Mouse (Mus musculus) kidney, postnatal 14 days (tissue): ENCODE measurements around the gene Olfm2.

Experiments used
- DNase-seq: peaks from one replicate; pipeline ENCODE4 v3.0.0; 2022; ENCODE audit warnings: mixed read lengths

The Olfm2 gene

DNA sequence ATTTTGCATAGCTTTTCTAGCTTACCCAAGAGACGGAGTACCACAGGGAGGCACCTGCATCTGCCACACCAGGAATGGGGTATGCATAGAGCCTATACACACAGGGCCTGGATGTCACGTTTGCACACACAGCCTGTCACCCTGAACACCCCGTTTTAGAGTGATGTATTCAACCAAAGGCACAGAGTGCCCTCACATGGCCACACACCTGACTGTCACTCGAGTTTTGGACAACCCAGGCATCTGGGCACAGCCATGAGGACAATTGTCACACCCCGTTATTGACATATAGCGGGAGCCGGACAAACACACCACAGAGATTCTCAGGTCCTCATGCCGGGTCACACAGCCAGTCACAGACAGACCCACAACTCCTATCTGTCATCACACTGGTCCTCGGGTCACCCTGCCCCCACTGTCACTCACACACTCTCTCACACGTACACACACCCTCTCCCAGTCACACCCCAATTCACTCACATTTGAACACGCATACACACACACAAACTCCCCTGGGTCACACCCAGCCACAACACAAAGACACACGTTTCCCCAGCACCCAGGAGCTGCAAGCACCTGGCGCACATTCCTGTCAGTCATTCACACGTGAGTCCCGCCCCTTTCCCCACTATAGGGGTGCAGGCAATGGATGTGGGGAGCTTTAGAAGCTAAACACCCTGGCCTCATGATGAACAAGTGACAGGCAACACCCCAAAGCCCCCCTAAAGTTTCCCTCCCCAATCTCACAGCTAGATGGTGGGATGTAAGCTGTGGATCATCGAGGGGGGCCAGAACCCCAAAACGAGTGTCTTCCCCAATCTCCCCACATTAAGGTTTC, 801 bp downstream of the Olfm2 start:
- DNase-seq, result no peak

- DNase-seq, result no peak
Measured at GRCm38 (mm10) chr9:20743946-20744738, 2.0 kb downstream of the Olfm2 start.

DNA sequence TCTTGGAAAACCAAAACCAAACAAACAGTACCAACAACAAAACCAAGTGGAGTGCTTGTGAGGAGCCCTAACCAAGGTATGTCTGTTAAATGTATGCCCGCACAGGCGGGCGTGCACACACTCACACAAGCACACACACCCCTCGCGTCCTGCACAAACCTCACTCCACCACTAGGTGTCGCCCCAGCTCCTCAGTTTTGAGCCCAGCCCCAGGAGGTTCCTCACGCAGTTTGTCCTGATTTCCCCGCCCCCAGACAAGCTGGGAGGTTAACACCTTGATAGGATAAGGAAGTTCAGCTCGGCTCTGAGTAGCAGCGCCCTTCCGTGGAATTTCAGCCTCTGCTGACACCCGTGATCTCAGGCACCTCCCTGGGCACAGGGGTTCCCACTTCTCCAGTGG, 5.7 kb downstream of the Olfm2 start:
- DNase-seq, result peak; percentile 86

DNA sequence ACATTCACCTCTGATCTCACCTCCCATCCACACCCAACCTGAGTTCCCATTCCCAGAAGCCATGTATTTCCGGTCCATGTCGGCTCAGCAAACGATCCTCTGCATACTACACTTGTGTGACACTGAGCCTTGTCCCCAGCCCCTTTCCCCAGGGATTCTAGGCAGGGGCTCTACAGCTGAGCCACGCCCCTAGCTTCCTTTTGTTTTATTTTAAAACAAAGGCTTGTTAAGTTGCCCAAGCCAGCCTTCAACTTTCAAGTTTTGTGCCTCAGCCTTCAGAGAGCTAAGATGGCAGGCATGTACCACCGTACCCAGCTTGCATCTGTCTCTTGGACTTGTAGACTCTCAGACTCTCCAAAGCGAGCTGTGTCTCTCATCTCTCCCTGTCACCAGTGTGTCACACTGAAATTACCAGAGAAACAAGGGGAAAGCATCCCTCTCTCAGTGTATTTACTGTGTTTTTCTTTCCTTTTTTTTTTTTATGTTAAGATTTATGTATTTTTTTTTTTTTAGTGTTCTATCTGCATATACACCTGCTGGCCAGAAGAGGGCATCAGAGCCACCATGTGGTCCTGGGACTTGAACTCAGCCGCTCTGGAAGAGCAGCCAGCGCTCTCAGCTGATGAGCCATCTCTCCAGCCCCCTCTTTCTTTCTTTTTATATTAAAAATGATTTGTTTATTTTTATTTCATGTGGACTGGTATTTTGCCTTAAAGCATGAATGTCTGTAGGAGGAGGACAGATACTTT, 7.7 kb downstream of the Olfm2 start:
- DNase-seq, result peak; percentile 21

DNA sequence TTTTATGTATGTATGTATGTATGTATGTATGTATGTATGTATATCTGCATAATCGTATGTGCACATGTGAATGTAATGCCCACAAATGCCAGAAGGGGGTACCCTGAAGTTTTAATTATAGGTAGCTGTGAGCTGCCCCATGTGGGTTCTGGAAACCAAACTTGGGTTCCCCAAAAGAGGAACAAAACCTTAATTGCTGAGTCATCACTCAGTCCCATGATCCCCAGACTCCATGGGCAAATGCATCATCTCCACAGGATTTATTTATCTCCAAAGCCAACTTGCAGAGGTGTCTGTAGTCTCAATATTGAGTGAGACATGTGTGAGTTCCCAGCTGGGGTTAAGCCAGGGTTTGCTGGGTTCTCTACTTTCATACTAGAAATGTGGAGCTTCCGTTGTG, 8.9 kb downstream of the Olfm2 start:
- no peak for DNase-seq

GRCm38 (mm10) chr9:20734692-20735091, 11.5 kb downstream of the Olfm2 start:
- no peak for DNase-seq

GRCm38 (mm10) chr9:20731797-20732196, 14.4 kb downstream of the Olfm2 start:
- DNase-seq, result no peak

DNA sequence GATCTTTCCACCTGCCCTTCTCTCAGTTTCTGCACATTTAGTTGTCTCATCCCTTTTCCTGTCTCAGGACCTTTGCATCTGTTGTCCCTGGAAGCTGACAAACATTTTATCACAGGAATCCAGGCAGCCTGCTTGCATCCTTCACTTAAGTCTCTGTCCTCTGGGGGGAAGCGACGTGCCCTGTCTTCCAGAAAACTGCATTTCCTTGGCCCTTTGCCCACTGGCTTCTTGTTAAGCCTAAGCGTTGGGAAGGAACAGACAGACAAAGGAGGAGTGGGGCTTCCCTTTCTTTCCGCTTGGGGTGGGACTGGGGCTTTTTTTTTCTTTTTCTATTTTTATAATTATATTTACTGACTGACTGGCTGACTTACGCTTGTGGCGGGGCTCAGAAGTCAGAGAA, 16.7 kb downstream of the Olfm2 start:
- peak; percentile 35 for DNase-seq

DNA sequence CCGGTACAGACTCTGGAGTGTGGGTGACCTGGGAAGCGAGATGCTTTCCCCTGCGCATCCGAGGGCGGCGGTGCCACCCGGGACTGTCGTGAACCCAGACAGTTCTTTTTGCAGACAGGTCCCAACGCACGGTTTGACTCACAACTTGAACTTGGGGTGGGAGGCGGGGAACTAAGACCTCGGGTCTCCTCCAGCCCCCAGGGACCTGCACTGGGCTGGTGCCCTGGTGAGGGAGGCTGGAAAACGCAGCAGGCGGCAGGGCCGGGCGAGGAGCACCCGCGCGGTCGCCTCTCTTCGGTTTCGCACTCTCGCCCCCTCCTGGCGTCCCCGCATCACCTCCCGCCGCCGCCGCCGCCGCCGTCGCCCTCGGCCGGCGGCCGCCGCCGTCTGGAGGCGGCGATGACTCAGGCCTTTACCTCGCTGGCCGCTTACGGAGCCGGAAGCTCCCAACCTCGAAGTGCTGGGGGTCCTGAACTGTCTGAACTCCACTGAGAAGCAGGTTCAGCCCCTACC, 18.5 kb downstream of the Olfm2 start:
- DNase-seq, result peak; percentile 52

GRCm38 (mm10) chr9:20726859-20727600, 19.1 kb downstream of the Olfm2 start:
- DNase-seq, result peak; percentile 23

GRCm38 (mm10) chr9:20726134-20726858, 19.9 kb downstream of the Olfm2 start:
- DNase-seq, result no peak

- DNase-seq, result peak; percentile 53
Measured at GRCm38 (mm10) chr9:20721582-20721981, 24.6 kb downstream of the Olfm2 start.

GRCm38 (mm10) chr9:20715332-20715731, 30.8 kb downstream of the Olfm2 start:
- DNase-seq, result no peak

DNA sequence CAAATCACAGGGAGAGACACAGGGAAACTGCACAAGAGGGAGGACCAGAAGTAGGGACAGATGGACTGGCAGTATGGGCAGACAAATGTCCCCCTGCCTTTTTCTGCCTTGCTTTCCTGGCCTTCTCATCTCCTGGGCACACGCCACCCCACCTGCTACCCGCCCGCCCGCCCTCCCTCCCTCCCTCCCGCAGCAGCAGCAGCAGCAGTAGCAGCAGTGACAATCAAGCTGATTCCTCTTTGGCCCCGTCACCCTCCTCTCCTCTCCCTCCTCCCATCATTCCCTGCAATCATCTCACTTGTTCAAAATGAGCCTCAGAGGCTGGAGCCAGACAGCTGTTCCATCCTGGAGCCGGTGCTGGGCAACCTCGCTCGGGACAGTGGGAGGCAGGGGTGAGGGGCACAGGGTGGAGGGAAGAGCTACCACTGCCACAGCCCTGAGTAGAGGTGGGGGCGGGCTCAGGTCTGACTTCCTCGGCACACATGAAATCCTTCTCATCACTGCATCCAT, 32.6 kb downstream of the Olfm2 start:
- no peak for DNase-seq

- no peak for DNase-seq
Measured at GRCm38 (mm10) chr9:20712934-20713477, 33.1 kb downstream of the Olfm2 start.

- DNase-seq, result no peak
Measured at GRCm38 (mm10) chr9:20710471-20710870, 35.7 kb downstream of the Olfm2 start.

DNA sequence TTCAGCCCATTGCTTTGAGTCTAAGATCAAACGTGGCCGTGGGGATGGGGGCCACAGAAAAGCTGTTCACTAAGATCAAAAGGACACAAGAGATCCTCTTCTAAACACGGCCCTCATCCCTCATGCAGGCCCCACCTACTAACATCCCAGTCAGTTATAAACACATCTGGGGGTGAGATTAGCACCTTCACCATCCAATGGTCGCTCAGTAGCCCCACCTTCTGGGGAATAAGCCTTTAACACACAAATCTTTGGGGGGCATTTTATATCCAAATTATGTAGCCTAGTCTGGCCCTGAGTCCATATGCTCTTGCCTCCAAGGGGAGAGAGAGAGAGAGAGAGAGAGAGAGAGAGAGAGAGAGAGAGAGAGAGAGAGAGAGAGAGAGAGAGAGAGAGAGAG, 40.2 kb downstream of the Olfm2 start:
- no peak for DNase-seq

GRCm38 (mm10) chr9:20705420-20705819, 40.7 kb downstream of the Olfm2 start:
- DNase-seq, result no peak

DNA sequence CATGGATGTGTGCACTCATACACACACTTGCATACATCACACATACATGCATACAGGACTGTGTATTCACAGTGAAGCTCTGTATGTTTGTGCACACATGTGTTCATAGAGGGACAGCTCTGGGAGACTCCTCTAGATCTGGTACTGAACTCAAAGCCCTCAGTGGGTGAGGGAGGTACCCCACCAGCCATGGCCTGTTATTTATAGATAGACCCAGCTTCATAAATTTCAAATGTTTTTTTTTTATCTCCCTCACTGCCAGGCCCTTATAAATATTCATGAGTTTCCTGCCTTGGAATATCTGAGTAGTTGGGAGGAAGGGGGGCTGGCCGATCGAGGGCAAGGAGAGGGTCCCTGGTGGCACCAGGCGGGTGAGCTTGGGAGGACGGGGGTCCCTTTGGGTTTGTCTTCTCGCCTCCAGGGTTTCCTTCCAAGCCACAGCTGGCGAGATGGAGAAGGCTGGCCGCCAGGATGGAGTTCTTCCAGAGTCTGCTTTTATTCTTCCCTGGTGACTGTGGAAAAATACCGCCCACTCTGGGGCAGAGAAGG, 42.2 kb downstream of the Olfm2 start:
- no peak for DNase-seq

DNA sequence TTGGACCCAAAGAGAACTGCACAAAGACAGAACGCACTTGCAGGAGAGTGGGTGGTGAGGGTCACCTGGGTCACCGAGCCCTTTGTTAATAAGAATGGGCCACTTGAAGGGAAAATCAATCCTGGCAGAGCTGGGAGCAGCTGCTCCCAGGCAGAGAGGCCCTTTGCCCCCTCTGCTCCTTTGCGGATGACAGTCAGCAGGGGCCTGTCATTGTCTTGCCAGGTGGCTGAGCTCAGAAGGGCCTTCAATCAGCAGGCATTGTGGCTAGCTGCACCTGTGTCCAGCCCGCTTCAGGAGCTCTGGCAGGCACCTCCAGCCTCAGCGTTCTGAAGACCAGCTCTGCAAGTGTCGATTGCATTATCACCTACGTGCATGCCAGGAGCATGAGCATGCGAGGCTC, 48.7 kb downstream of the Olfm2 start:
- DNase-seq, result no peak
